Mouse (Mus musculus) megakaryocyte-erythroid progenitor cell, adult 5-6 weeks (primary cell): ENCODE results near the gene Colgalt2. TPM values are rescaled to one million over a fixed set of nuclear protein-coding genes. Genes with fewer than 3 reads are reported as not detected.

Experiments
- total RNA-seq, 2 experiments: library from RNA; stranded (forward) in 1 of 2; stranded (reverse) in 1 of 2; fragments of 200-1000, 215-1000 nt in 1 of 2; fragments of >200 nt in 1 of 2; fragmentation: Nextera tagmentation in 1 of 2; gene quantifications; 2 replicates each; pipeline ENCODE4 v1.2.3; 2014 to 2017

The Colgalt2 gene
- total RNA-seq, 2 experiments from 2014 or later = not detected

Other genes starting within 250 kb of the Colgalt2 start
- 87.6 and 116 TPM in 2 replicates for gene Tsen15, start 13.1 kb upstream of the Colgalt2 start, total RNA-seq (2014; fragmentation: Nextera tagmentation)
- gene Tsen15, start 13.1 kb upstream of the Colgalt2 start, total RNA-seq (2017) = 109 and 141 TPM in 2 replicates